Mouse (Mus musculus) inflammation-experienced regulatory T-cells, adult 6 months (primary cell): ENCODE results near the gene Ddb2. TPM values are rescaled to one million over a fixed set of nuclear protein-coding genes. Genes with fewer than 3 reads are reported as not detected.

ENCODE experiments used
- ATAC-seq: one replicate; pipeline ENCODE4 v1.8.0; 2017
- polyA plus RNA-seq, 3 experiments: library from polyadenylated mRNA; unstranded; fragments of 100-300 nt; shearing (Covaris generic); gene quantifications; one replicate each; pipeline ENCODE4 v1.2.1; 2017

Gene Ddb2
- 10 to 100 TPM; 56.2 to 82.8 (median 75.2) TPM for polyA plus RNA-seq

GRCm38 (mm10) chr2:91236601-91237510 lies at the start of gene Ddb2:
Gene Ddb2, minus strand, starts transcription at chr2:91236982.
- ATAC-seq: peak; percentile 92

GRCm38 (mm10) chr2:91285885-91286505 lies 49.2 kb upstream of the Ddb2 start:
- peak; percentile 28 for ATAC-seq

- ATAC-seq: no peak
These were observed 47.8 kb upstream of the Ddb2 start for GRCm38 (mm10) chr2:91284375-91285199.

- ATAC-seq: no peak
These were observed 47.2 kb upstream of the Ddb2 start for GRCm38 (mm10) chr2:91283972-91284371.

DNA sequence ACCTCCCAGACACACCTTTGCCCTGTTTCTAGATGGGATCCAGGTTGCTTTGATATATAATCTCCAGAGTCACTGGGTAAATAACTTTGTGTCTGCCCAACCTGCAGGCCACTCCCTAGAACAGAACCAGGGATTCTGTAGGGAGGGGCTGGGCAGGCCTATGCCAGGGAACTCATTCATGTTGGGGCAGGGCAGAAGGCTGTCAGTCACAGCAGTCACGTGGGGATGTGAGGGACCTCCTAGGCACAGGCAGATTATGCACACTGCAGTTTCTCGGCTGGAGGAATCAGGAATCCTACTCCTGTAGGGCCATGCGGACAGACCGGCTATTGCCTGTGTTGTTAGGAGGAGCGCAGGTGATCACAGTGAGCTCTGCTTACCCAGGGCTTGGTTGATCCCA lies 44.6 kb upstream of the Ddb2 start:
- no peak for ATAC-seq

GRCm38 (mm10) chr2:91279372-91279755 lies 42.6 kb upstream of the Ddb2 start:
- no peak for ATAC-seq

- ATAC-seq: no peak
These were observed 42.1 kb upstream of the Ddb2 start for GRCm38 (mm10) chr2:91278749-91279371.

DNA sequence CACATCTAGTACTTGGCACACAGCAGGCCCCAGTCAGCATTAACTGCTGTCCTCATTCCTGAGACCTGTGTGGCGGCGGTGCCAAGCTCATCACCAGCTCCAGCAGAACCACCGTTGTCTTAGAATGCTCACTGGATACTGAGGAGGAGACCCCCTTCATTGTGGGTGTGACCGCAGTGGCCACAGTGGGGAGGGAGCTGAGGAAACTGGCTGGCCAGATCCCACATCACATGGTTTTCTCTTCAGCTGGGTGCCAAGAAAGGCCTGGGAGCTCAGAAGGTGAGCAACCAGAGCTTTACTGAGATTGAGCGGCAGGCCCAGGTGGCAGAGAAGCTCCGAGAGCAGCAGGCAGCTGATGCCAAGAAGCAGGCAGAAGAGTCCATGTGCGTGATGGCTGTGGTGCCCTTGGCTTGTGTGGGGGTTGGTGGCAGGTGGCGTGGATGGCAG lies 32.9 kb upstream of the Ddb2 start:
- no peak for ATAC-seq

DNA sequence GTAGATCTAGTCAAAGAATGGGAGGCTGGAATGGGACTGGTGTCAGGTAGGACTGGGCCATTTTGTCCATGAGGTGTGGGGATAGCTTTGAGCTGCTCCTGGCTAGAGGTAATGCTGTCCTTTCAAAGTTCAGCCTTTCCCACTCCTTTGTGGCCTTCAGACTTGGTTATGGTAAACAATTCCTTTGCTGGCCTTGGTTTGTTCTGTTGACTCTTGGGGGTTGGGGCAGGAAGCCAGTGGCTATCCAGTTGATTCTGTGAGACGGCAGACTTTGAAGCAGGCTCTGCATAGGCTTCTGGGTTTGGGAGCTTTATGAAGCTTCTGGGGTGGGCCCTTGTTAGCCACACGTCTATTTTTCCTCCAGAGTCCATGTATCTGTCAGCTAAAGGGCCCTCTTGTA lies 31.9 kb upstream of the Ddb2 start:
- ATAC-seq: no peak

DNA sequence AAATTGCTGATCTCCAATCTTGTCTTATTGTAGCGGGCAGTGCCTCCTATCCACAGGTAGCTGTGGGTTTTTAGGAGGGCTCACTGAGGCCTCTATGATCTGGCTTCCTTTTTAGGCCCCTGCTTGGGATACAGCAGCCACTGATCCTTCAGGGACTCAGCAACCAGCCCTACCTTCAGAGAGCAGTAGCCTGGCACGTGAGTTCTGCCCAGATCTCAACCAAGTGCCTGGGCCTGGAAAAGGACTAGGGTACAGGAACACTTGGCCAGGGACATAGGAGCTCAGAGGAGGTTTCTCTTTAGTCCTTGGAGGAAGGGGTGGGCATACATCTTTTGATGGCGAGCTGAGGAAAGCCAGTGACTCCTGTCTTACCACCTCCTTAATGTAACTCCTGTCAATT lies 31.3 kb upstream of the Ddb2 start:
- no peak for ATAC-seq

GRCm38 (mm10) chr2:91264711-91265681 lies 28.2 kb upstream of the Ddb2 start, which contains the start of gene Arfgap2:
Gene Arfgap2, plus strand, starts transcription at chr2:91264974.
- peak; percentile 99 for ATAC-seq

GRCm38 (mm10) chr2:91263692-91264660 lies 27.2 kb upstream of the Ddb2 start:
- no peak for ATAC-seq

GRCm38 (mm10) chr2:91259493-91259892 lies 22.7 kb upstream of the Ddb2 start:
- no peak for ATAC-seq

- ATAC-seq: no peak
These were observed 22.0 kb upstream of the Ddb2 start for GRCm38 (mm10) chr2:91258830-91259229.

DNA sequence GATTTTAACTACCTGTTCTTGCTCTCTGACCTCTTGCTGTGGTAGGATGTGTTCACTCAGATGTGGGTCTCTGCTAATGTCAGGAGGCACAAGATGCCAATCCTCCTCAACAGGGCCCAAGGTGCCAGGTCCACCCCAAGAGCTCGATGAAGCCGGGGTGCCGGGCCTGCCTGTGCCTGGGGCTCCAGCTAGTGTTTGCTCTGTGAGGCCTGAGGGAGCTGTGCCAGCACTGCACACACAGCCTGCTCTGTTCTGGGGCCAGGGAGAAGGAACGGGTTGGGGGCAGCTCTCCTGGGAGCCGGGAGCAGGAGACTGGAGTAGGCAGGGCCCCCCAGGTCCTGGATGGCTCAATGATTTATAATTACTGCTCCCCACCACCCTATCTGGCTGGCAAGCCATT lies 21.3 kb upstream of the Ddb2 start:
- no peak for ATAC-seq

GRCm38 (mm10) chr2:91257126-91257980 lies 20.6 kb upstream of the Ddb2 start:
- peak; percentile 34 for ATAC-seq

DNA sequence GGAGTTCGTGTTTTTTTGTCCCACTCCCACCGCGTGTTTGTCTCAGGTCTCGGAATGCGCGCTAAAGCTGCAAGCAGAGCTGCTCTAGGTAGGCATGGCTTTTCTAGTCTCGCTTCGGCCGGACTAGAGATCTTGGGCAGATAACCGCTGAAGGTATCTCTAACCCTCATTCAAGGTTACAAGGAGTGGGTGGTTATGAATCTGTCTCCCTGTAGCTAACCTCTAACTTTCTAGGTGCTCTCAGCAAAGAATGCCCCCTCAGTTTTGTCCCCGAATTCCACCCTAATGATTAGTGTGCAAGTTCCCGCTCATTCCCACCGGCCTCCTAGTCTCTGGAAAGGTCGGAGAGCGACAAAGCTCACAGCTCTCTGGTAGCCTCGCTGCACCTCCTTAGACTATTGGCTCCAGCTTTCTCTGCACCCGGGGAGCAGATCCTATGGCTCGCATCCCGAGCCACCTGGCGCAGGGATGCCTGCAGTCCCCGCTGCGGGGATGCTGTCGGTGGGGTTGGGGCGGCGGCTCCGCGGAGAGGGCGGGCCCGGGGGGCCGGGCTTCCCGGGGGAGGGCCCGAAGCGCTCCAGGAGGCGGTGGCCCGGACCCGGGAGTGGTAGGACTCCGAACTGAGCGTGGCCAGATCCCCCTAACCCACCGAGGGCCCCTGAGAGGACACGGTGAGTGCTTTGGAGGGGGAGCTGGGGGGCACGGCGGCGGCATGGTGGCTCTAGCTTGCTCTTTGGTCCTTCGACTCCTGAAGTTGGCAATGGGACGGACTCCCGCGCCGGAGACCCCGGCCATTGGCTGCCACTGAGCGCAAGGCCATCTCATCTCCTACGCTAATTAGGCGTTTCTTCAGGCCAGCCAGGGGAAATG lies 19.7 kb upstream of the Ddb2 start:
- ATAC-seq: peak; percentile 75

GRCm38 (mm10) chr2:91255661-91256150 lies 18.9 kb upstream of the Ddb2 start, which contains the start of gene Pacsin3:
Gene Pacsin3, plus strand, starts transcription at chr2:91255954.
- peak; percentile 8 for ATAC-seq
